Mouse (Mus musculus): ENCODE measurements at regions not wholly inside any gene's neighbourhood (a gene's known extent, or its start where the extent isn't known, plus 50 kb on each side); places are given as distances from the start of the nearest gene placed in this dataset.

GRCm38 (mm10) chr10:67661666-67662065 lies 112.9 kb upstream of the Ado start:
- peak in 1 of 2 experiments; percentile 32 for DNase-seq

GRCm38 (mm10) chr10:67658005-67658545 lies 109.3 kb upstream of the Ado start:
- no peak for DNase-seq

GRCm38 (mm10) chr10:67657305-67657704 lies 108.5 kb upstream of the Ado start:
- DNase-seq: no peak

GRCm38 (mm10) chr10:67654518-67654917 lies 105.8 kb upstream of the Ado start:
- DNase-seq: peak in 1 of 2 experiments; percentile 33

GRCm38 (mm10) chr10:67652300-67652699 lies 103.5 kb upstream of the Ado start:
- DNase-seq: no peak

GRCm38 (mm10) chr10:67651386-67651785 lies 102.6 kb upstream of the Ado start:
- DNase-seq: no peak

- DNase-seq: peak; percentile 44 to 46
Measured at GRCm38 (mm10) chr10:67647777-67648727, 99.3 kb upstream of the Ado start.

GRCm38 (mm10) chr10:67646659-67647559 lies 98.2 kb upstream of the Ado start:
- no peak for DNase-seq

GRCm38 (mm10) chr10:67645821-67646220 lies 97.1 kb upstream of the Ado start:
- DNase-seq: no peak

GRCm38 (mm10) chr10:67644280-67644679 lies 95.5 kb upstream of the Ado start:
- DNase-seq: no peak

GRCm38 (mm10) chr10:67643685-67644084 lies 94.9 kb upstream of the Ado start:
- no peak for DNase-seq

GRCm38 (mm10) chr10:67637339-67637738 lies 88.6 kb upstream of the Ado start:
- no peak for DNase-seq

GRCm38 (mm10) chr10:67636569-67636968 lies 87.8 kb upstream of the Ado start:
- DNase-seq: peak; percentile 40 to 56

- no peak for DNase-seq
Measured at GRCm38 (mm10) chr10:67634795-67635194, 86.0 kb upstream of the Ado start.

GRCm38 (mm10) chr10:67633063-67633462 lies 84.3 kb upstream of the Ado start:
- DNase-seq: no peak

GRCm38 (mm10) chr10:67623338-67623737 lies 74.6 kb upstream of the Ado start:
- peak in 1 of 2 experiments; percentile 9 for DNase-seq

- no peak for DNase-seq
Measured at GRCm38 (mm10) chr10:67620018-67620417, 71.3 kb upstream of the Ado start.

GRCm38 (mm10) chr10:67618112-67618511 lies 69.4 kb upstream of the Ado start:
- DNase-seq: no peak

- DNase-seq: no peak
Measured at GRCm38 (mm10) chr10:67615016-67615415, 66.3 kb upstream of the Ado start.

GRCm38 (mm10) chr10:67610689-67611088 lies 61.9 kb upstream of the Ado start:
- DNase-seq: no peak

GRCm38 (mm10) chr10:67608033-67608432 lies 59.3 kb upstream of the Ado start:
- peak; percentile 30 to 55 for DNase-seq

GRCm38 (mm10) chr10:67607297-67608032 lies 58.7 kb upstream of the Ado start:
- no peak for DNase-seq
